Mouse (Mus musculus) heart, adult 18-20 months (tissue): ENCODE results near the gene Pdhx. TPM values are rescaled to one million over a fixed set of nuclear protein-coding genes. Genes with fewer than 3 reads are reported as not detected.

Experiments used
- DNase-seq, 2 experiments: peaks; one replicate each; pipeline ENCODE4 v3.0.0; 2021 to 2022; ENCODE audit warnings: mixed read lengths in 1 of 2
- total RNA-seq, 2 experiments: library from RNA; stranded (reverse); gene quantifications; 2 replicates each; pipeline ENCODE4 v1.2.3; 2021

Gene Pdhx
- total RNA-seq, 2 experiments from 2014 or later = 160 to 208 TPM

DNA sequence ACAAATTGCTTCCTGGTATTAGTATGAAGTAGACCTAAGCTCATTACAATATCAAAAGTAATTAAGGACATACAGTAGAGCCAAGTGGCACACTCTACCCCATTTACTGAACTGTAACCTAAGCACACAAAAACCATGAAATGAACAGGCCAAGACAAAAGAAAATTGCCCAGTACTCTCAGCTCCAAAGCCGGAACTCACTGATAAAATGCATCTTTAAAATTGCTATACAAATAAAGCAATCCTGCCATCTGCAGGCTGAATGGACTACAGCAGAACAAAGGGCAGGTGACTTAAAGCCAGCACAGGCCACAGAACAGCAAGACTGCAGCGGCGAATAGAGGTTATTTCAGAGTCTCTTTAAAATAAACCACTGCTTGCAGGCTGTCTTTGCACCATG lies 10.4 kb downstream of the Pdhx start:
- DNase-seq = peak; percentile 27 to 68

DNA sequence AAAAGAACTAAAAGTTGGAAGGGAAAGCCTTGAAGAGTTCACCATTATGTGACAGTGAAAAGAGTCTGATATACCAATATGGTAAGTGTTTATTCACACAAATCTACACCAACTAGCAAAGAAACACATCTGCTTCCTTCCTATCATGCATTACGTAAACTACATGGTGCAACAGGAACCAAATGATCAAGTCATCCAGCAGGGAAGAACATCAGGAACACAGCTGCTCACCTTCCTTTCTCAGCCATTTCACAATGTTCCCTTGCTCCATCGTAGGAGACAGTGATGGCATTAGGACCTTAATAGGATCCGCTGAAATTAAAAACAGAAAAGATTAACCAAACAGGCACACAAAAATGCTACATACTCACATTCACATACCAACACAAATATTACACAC lies 15.0 kb downstream of the Pdhx start:
- no peak for DNase-seq

DNA sequence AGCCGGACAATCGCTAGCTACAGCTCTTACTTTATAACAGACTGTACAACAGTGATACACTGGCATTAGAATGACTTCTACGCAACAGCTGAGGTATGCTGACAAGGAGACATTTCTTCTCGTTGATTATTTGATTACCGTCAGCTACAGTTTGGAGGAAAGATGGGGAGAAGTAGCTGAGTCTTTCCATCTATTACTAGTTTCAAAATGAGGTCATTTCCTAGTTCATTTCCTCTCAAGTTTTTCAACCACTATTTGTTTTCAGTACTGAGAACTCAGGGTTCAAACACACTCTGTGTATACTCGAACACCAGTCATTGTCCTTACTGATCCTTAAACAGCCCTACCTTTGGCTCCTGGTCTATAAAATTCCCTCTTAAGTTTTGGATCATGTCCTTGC lies 17.5 kb downstream of the Pdhx start:
- no peak for DNase-seq

DNA sequence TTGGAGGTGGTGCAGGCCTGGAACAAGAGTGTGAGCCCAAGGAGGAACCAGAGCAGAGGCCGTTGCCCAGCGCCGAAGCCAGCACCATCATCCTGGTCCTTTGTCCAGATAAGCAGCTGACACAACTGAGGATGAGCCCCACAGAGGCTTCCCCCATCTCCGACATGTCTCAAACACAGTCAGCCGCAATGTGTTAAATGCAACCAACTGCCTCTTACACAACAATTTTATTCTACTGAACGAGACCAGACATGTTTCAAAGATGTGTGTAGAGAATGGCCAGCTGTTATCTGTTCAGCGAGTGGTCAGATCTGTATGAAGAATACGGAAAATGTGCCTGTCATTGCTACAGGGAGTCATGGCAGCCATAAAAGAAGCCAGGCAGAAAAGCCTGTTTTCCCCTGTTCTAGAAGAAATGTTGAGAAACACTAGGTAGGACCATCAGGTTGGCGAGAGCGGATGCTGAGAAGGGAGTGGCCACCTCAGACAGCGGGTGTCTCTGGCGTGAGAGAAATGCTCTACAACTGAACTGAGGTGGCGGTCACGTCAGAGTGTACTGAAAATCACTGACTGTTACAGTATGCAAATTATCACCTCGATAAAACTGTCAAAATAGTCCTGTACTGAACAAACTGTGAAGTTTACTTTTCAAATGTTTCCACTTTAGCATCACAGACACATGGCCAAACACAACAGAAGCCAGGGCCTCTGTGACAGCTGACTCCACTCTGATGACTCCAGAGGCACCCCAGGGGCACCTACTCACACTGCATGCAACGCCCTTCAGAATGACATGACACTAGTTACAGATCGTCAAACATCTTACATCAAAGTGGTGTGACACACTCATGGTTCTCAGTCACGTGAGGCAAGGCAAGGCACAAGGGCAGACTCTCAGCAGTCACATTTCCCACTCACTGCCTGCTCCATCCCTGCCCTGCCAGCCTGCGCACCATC lies 21.1 kb downstream of the Pdhx start:
- no peak for DNase-seq

DNA sequence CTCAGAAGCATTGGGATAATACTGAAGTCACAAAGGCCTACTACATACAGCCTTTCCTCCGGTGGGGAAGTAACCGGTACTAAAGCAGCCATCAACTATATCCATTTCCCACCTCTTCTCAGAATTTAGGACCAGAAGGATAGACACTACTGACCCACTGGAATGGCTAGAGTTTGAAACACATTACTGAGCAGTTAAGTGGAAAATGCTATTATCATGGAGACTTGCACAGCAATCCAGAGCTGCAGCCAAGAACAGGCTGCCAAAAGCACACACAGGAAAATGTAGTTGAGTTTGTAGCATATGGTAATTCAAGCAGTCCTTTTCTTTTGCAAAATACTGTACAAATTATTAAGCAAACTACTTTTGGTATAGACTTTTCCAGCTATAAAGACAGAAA lies 28.0 kb downstream of the Pdhx start:
- no peak for DNase-seq

DNA sequence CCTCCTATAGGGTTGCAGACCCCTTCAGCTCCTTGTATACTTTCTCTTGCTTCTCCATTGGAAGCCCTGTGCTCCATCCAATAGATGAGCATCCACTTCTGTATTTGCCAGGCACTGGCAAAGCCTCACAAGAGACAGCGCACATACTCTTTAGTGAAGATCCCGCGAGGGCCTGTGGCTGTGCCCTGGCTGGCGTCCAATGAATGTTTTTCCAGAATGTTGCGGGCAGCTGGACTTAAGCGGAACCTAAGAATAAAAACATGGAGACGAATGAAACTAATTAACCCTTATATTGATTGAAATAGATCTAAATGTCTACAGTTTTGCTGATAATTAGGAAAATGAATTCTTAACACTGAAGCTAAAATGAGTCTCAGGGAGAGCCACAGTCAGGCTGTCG lies 32.4 kb downstream of the Pdhx start:
- no peak for DNase-seq

DNA sequence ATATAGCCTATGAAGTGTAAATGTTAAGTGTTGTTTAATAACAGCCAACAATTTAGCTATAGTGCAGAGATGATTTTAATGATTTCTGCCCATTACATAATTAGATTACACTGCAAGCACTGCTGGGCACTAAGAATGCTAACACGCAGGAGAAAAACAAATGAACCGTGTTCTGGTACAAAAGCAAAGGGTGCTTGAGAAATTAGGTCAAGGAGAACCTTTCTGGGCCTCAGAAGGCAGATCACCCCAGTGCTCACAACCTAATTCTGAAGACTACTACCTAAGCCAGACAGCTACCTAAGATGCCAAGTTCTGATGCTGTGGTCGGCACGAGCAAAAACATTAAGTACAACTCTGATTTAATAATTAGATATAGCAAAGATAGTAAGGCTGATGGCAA lies 35.5 kb downstream of the Pdhx start:
- no peak for DNase-seq

DNA sequence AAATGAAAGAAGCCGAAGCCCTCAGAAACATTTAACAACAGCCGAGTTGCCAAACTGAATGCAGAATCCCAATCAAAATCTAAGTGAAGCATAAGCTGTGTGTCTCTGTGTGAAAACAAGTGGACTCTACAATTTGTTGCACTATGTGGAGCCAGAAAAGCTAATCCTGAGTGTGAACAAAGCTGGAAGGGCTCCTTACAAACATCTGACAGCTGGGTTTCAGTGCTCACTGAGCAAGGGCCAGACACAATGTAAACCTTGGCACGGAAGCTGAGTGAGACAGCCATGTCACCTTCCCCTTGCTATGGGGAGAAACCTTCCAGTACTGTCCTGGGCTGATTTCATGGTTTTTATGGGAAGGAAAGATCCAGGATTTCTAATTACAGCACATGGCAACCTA lies 50.6 kb downstream of the Pdhx start:
- no peak for DNase-seq

DNA sequence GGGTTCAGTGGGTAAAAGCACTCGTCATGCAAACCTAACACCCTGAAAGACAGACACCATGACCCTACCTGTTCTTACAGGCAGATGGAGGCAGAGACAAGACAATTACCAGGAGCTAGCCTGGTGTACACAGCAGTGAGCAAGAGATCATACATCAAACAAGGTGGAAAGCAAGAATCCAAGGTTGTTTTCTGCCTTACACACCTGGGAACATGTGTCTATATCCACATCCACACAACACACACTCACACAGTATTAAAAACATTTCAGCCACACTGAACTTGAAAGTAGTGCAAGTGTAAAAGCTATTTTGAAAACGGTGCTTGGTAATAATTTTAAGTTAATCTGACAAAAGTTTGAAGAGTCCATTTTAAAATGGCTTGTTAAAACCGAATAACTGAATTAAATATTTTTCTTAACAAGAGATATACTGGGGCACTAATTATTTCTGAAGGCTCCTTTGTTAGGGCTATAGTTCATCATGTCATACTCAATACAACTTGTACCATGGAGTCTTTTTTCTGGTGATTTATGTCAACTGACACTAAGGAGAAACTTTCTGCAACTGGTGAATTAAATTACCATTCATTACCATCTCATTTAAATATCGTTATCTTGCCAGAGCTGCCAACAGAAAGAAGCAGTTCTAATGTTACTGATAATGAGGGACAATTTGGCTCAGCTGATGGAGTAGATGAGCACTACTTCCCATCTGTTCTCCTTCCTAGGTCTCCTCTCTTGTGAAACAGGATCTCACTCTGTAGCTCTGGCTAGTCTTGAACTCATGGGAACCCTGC lies 52.9 kb downstream of the Pdhx start:
- no peak for DNase-seq

DNA sequence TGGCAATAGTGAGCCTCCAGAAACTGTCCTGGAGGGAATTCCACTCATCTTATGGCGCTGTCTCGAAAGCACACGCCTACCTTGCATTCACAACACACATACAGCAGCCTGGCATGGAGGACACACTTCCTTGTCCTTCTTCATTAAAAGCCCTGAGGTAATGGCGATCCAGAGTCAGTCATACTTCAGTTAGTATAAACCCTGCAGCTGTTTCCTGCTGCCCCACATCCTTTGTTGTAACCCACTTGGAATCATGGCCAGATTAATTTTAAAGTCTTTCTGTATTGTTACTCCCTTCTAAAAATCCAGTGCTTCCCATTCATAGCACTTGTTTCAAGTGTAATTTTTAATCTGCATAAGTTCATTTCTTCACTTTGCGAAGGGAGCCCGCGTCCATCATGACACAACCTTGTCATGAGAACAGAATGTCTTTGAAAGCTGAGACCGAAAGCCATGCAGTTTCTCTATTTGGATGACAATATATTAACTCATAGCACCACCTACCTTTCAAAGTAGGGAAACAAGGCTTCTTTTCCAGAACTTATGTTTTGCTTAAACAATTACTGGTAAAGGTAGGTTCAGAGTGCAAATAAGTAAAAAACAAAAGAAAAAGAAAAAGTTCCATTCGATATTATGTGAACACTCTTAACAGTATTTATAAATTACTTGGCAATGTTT lies 54.4 kb downstream of the Pdhx start:
- peak; percentile 15 to 44 for DNase-seq

DNA sequence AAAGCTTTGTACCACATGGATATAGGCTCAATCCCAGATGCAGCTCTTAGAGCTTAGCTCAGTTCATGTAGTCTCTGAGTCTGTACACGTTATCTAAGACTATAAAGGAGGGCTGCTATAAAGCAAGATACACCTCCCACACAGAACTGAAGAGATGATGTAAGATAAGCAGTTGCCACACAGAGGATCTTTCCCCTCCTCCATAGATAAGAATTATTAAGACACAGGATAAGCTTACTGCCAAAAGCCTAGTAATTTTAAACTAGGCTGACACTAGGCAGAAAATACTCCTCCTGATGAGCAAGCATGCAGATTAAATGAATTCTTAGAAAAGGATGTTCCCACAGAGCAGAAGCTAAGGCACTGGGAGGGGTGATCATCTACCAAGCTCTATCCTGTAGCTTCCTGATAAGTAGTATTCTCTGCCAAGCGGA lies 55.9 kb downstream of the Pdhx start:
- no peak for DNase-seq

DNA sequence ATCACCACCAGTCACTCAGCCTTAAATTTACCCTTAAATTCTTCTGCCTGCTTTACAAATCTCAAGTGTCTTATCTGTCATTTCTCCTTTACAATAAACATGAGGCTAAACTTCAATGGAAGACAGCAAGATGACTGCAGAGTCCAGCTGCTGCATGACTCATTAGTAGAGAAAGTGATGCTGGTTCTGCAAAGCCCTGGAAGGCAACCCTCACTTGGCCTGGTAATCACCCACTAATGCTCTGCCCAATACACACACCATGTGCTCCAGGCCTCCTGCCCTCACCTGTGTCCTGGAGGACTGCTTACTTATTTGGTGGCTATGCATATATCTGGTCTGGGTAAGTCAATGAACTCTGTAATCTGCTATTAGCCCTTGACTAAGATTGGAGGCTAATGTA lies 57.2 kb downstream of the Pdhx start:
- no peak for DNase-seq

DNA sequence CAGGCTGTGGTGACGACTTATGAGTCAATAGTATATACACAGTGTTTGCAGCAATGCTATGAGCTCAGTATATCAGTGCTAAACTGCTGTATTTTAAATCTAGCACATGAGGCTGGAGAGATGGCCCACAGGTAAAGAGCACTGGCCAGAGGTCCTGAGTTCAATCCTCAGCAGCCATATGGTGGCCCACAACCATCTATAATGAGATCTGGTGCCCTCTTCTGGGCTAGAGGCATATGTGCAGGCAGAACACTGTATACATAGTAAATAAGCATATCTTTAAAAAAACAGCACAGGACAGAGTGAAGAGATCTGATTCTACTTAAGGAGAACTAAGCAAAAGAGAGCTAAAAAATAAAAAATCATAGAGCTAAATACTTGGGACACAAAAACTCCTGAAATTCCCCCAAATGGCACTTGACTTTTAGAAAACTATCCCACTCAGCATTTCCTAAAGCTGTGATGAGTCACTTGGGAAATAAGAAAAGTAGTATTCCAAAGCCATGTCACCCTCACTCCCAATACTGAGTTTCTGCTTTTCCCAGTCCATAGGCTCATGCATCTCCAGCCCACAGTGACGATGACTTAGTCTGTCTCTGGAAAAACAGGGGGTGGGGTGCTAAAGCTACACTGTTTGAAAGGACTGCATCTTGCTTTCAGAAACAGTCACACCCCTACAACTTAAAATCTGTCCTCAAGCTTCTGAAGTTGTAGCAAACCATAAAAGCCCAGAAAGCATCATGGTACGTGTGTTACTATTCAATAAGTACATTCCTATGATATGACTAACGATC lies 60.3 kb downstream of the Pdhx start:
- no peak for DNase-seq

DNA sequence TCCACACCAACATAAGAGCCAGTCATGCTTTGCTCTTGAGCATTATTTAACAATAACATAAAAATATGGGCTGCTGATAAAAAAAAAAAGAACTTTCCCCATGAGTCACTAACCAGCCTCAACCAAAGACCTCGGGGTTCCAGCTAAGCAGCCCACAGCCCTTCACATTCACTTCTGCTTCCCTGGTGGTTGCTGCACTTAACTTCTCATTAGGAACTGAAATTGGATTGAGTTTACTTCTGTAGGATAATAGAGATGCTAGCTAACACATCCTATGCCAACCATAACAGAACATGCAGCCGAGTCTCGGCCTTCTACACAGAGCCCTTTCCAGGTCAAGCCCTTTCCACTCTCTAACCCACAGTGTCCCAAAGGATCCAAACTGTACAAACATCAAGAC lies 65.1 kb downstream of the Pdhx start:
- DNase-seq = no peak

DNA sequence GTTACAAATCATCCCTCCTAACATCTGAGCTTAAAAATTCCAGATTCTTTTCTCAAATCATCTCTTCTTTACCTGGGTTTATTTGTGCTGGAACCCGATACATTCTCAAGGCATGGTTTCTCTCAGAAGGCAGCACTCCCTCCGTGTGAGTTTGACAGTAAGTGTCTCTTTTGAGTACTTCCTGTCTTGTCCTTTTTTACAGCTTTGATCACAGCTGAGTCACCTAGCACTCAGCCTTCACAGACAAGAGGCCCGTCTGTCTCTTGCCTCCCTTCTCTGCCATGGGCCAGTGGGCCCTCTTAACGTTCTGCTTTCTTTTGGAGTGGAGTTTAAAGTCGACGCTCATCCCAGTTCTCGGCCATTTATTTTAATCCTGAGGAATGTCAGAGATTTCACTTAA lies 68.7 kb downstream of the Pdhx start:
- DNase-seq = no peak

DNA sequence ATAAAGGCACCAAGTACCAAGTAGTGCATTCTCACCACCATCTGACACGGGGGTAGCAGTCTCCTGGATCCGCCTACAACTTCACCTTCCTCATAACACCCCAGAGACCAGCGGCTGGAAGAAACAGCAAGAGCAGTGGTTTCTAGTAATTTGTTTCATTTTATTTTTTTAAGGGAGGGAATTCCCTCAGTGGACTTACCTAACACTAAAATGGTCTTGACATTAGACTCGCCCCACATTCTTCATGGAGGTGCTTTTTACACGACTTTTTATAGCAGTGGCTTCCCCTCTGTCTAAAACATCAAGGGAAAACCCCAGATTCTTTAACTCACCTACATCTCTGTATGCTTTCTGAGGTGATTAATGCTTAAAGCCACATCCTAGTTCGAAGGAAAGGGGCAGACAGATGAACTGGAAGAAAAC lies 74.1 kb downstream of the Pdhx start:
- DNase-seq = no peak

DNA sequence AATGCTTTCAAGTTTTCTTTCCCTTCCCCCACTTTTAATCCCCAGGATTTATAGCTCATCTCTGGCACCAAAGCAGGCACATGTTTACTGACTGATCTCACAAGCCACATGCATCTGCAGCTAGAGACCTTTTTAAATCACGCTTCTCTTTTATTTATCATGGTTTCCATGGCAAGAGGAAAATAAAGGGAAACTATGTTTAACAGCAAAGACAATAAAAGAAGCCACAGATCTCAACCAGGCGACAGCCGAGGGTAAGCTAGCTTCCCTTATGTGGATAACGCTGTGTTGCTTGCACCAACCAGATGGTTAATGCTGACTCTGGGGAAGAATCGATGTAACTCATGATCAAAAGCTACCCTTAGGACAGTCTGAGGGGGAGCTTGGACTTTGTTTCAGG lies 75.0 kb downstream of the Pdhx start:
- no peak for DNase-seq

DNA sequence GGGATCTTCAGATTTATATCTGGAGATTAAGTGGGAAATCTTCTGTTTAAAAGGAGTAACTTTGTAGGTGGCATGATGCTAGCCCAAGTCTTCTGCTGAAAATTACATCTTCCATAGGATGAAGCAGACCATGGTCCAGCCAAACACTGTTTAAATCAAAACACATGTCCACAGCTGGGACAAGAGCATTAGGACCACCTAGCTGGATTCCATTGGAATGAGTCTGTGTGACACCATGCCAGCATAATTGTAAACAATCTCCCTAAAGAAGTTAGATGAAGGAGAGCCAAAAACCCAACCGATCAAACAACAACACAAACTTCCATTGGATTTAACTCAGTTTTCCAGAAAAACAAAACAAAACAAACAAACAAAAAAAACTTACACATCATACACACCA lies 75.4 kb downstream of the Pdhx start:
- DNase-seq = no peak

DNA sequence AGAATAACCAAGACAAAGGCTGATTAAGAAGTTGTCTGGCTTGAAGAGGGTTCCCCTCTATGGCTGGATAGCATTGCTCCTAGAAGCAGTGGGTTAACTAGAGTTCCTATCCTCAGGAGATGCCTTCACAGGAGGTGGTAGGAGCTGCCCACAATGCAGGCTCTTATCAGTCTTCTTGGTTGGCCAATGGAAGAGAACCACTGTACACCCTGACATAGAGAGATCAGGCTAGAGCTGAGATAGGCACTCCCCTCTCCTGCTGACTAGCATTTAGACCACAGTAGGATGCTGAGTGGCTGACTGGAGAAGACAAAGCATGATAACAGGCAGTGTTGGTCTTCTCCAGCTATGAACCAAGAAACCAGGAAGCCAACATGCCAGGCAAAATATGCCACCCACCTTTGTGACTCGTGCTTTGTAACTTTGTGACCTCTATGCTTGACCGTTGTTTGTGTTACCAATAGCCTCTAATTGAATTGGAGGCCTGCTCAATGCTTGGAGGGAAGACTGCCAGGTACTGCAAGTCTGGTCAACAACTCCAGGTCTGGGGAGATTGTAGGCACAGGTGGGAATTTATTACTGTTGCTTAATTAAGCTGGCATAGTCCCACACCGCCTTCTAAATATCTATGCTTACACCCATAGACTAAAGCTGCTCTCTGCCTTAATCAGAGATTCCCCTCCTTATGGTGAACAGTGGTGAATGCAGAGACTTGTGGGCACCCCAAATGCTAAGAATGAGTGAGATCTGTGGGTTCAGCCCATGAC lies 79.3 kb downstream of the Pdhx start:
- no peak for DNase-seq

DNA sequence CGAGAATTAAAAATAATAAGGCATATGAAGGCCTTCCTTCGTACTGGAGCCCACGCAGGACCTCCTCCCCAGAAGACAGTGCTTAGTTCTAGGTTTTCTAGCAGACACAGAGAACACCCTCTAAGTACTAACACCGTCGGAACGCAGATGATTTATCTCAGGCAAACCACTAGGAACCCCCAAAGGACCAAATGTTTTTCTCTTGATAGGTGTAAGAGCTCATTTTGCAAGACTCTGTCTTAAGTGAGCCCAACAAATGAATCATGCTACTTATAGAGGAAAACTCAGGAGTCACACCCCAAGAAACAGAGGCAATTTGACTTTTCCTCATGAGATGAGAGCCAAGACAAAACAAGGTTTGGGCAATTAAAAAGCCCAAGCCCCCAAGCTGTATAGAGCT lies 80.9 kb downstream of the Pdhx start:
- no peak for DNase-seq

DNA sequence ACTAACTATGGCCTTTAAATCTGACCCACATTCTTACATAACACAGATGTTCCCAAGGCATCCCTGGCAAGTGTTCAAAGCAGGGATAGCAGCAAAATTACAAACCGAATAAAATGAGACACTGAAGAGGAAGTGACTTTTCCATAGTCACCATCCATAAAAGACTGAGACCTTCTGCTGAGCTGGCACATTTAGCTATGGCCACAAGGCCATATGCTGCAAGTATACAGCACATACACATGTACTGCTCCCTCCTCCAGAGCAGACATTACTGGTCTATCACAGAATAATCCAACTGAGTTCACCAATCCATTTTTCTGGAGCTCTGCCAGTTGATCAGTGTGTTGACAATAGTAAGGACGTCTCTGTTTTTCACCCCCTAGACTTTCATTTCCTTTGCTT lies 83.0 kb downstream of the Pdhx start:
- DNase-seq = peak in 1 of 2 experiments; percentile 36
